Mouse (Mus musculus): Measurements from ENCODE around the gene Zfp316. TPM values are rescaled to one million over a fixed set of nuclear protein-coding genes. Genes with fewer than 3 reads are reported as not detected.

Zfp316 gene
- not detected in 2 replicates for total RNA-seq (2015; ENCODE audit: low replicate concordance)
- 0.28 and 0.51 TPM in 2 replicates for total RNA-seq (2017; ENCODE audit: low replicate concordance)

GRCm38 (mm10) chr5:143269363-143270150 is at the start of gene Zfp316:
TSS of gene Zfp316 (minus strand) at chr5:143270022.
- 0 out of 2 replicates have a peak, but pooled peaks have one; percentile 49 for ATAC-seq (replicated peaks; ENCODE audit: low FRiP score, poor library complexity, severe bottlenecking)

DNA sequence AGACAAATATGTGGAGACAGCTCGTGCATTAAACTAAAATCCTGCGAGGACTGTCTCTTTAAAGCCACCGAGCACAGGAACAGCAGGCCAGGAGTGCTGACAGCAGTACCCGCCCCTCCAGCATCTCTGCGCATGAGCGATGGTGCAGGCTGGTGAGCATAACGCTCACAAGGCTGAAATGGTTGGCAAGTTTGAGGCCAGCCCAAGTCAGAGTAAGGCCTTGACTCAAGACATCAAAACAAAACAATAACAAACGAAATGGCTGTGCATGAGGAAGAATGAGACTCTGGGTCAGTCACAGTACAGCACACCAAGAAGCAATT is 47.4 kb upstream of the Zfp316 start:
- ATAC-seq (replicated peaks; ENCODE audit: low FRiP score, poor library complexity, severe bottlenecking) = no peak

DNA sequence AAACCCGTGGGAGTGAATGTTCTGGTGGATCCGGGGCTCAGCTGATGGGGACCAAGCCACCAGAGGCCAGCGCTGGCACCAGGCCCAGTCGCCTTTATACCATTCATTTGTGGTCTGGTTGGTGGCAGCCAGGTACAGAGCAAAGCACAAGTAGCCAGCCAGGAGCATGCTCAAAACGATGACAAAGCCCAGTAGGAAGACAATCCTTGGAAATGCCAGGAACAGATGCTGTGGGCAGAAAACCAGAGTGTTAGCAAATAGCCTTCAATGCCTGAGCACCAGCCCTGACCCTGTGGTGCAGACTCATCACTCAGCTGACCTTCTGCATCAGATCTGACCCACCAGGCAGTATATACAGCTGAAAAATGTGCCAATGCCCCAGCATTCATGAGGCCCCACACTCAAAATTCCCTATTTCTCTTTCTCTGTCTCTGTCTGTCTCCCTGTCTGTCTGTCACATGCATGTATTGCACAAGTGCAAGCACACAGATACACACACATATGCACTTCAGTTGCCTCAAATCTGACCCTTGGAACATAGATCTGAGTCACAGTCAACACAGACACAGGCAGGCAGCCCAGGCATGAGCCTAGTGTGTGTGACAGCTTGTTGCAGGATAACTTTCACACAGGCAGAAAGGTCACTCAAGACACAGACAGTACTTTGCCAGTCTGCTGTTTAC is 46.9 kb upstream of the Zfp316 start:
- ATAC-seq (replicated peaks; ENCODE audit: low FRiP score, poor library complexity, severe bottlenecking) = no peak

GRCm38 (mm10) chr5:143315514-143315888 is 45.7 kb upstream of the Zfp316 start:
- no peak for ATAC-seq (replicated peaks; ENCODE audit: low FRiP score, poor library complexity, severe bottlenecking)

GRCm38 (mm10) chr5:143314730-143315513 is 45.1 kb upstream of the Zfp316 start, which contains the start of gene E130309D02Rik:
TSS of gene E130309D02Rik (minus strand) at chr5:143315360.
- peak; percentile 55 for ATAC-seq (replicated peaks; ENCODE audit: low FRiP score, poor library complexity, severe bottlenecking)

- peak; percentile 33; the same call in 1 of the 2 replicates for ATAC-seq (replicated peaks; ENCODE audit: low FRiP score, poor library complexity, severe bottlenecking)
Measured at GRCm38 (mm10) chr5:143314183-143314729, 44.4 kb upstream of the Zfp316 start.

DNA sequence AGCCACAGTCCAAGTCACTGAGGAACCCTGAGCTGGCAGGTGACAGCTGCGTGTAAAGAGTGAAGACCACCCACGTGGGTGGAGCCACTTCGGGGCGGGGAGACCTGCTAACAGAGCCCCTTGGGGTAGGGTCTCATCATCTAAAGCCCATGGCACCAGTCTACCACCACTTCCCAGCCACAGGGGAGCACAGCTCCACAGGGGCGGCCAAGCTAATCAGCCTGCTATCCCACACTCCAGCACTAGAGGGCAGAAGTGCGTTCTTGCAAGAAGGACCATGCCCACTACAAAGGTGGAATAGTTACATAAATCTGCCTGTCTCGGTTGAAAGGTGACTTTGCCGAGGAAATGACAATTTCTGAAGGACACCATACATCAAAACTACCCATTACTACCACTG is 42.1 kb upstream of the Zfp316 start:
- peak; percentile 61 for ATAC-seq (replicated peaks; ENCODE audit: low FRiP score, poor library complexity, severe bottlenecking)

GRCm38 (mm10) chr5:143309916-143310315 is 40.1 kb upstream of the Zfp316 start:
- no peak for ATAC-seq (replicated peaks; ENCODE audit: low FRiP score, poor library complexity, severe bottlenecking)

DNA sequence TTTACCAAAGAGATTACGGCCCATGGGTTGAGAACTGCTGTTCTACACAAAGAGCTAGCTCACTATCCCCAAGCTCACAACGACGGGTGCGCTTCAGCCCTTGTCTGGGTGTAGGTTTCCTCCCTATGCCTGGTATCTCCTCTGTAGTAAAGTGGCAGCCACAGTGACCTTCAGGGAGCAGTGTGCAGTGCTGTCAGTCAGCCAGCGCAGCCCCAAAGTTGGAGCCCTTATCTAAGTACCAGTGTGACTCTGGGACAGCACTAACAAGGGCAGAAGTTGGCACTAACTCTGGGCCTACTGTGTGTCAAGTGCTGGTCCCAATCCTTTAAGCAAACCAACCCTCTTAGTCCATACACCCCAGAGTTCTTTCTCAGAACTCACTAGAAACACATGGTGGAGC is 39.0 kb upstream of the Zfp316 start:
- no peak for ATAC-seq (replicated peaks; ENCODE audit: low FRiP score, poor library complexity, severe bottlenecking)

GRCm38 (mm10) chr5:143304251-143304650 is 34.4 kb upstream of the Zfp316 start:
- ATAC-seq (replicated peaks; ENCODE audit: low FRiP score, poor library complexity, severe bottlenecking) = no peak

DNA sequence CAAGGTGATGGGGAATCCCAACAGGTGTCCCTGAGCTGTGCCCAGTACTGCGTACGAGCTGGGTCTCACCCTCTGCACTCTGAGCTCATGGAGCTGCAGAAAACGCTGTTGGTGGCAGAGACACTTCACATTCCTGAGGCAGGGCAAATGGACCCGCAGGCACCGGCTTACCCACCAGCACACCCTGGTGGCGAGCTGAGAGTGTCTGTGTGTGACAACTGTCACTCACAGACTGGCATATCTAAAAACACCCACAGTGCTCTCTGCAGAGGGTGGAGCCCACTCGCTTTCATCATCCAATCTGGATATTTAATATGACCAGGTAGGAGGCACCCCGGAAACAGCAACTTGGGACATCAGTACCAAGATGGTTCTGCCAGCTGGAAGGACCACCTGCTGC is 31.5 kb upstream of the Zfp316 start:
- ATAC-seq (replicated peaks; ENCODE audit: low FRiP score, poor library complexity, severe bottlenecking) = no peak

DNA sequence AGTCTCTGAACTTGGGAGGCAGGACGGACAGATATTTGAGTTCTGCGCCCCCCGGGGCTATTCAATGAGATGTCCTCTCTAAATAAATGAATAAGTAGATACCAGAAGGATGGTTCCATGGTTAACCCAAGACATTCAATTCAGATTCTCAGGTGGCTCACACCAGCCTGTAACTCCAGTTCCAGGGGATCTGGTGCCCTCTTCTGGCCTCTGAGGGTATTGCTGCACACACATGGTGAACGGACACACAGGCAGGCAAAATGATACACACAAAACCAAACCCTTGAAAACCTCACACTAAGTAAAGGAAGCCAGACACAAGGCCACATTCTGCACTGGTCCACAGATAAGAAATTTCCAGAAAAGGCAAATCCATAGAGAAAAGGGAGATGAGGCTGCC is 29.9 kb upstream of the Zfp316 start:
- no peak for ATAC-seq (replicated peaks; ENCODE audit: low FRiP score, poor library complexity, severe bottlenecking)

DNA sequence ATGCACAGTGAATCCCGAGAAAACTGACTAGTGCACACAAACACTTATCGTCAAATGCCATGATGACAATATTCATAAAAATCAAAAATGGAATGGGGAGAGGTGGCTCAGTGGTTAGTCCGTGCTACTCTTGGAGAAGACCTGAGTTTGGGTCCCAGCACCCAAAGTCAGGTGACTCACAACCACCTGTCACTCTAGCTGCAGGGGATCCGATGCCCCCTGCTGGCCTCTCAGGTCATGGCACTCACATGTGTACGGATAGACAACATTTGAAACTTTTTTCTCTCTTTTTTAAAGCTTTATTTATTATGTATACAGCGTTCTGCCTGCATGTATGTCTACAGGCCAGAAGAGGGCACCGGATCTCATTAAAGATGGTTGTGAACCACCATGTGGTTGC is 28.6 kb upstream of the Zfp316 start:
- ATAC-seq (replicated peaks; ENCODE audit: low FRiP score, poor library complexity, severe bottlenecking) = no peak

- no peak for ATAC-seq (replicated peaks; ENCODE audit: low FRiP score, poor library complexity, severe bottlenecking)
Measured at GRCm38 (mm10) chr5:143297986-143298385, 28.2 kb upstream of the Zfp316 start.

DNA sequence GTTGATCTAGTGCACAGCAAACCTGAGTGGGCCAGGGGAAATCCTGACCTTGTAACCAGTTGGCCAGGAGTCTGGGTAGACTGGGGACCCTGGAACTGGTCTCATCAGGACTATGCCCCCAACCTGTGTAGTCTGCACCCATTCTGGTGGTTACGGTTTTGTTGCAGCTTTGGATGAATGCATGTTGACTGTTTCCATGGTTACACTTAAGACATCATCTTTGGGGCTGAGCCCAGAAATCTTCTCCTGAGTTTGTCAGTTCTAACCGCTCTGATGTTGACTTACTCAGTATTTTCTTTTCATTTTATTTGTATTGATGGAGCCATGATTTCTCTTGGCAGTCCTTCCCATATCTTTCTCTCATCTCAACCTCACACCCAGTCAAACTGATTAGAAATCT is 25.5 kb upstream of the Zfp316 start:
- ATAC-seq (replicated peaks; ENCODE audit: low FRiP score, poor library complexity, severe bottlenecking) = no peak

DNA sequence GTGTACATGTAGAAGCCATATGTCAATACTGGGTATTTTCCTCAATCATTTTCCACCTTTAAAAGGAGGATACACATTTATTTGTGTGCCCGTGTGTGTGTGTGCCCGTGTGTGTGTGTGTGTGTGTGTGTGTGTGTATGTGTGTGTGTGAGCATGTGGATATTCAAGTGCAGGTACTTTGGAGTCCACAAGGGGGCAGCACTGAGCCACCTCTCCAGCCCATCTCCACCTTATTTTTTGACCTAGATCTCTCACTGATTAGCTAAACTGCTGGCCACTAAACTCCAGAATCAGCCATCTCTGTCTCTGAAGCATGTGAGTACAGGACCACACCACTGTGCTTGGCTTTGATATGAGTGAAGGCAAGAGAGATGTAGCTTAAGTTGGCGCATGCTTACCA is 25.0 kb upstream of the Zfp316 start:
- no peak for ATAC-seq (replicated peaks; ENCODE audit: low FRiP score, poor library complexity, severe bottlenecking)

DNA sequence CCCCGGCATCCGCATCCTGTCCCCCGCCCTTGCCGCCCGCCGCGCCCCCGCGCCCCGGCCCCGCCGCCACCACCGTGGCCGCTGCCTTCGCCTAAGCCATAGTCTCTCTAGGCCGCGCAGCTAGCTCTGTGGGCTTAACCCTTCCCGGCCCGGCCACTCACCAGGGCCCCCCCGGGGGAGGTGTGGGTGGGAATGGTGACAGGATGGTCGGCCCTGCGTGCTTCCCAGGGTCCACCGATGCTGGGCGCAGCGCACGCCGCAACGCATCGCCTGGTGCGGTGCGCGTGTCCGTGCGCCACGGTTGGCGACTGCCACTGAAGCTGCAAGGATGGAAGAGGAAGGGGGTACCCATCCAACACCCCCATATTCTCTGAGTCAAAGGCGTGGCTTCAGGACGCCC is 23.6 kb upstream of the Zfp316 start, which contains the start of gene Zfp853:
Gene Zfp853 (minus strand): TSS at position 220 of the 400 bp plus-strand sequence.
- ATAC-seq (replicated peaks; ENCODE audit: low FRiP score, poor library complexity, severe bottlenecking) = no peak

- ATAC-seq (replicated peaks; ENCODE audit: low FRiP score, poor library complexity, severe bottlenecking) = no peak
Measured at GRCm38 (mm10) chr5:143292879-143293278, 23.1 kb upstream of the Zfp316 start.

- no peak for ATAC-seq (replicated peaks; ENCODE audit: low FRiP score, poor library complexity, severe bottlenecking)
Measured at GRCm38 (mm10) chr5:143289299-143289698, 19.5 kb upstream of the Zfp316 start.

GRCm38 (mm10) chr5:143288378-143288911 is 18.6 kb upstream of the Zfp316 start:
- no peak for ATAC-seq (replicated peaks; ENCODE audit: low FRiP score, poor library complexity, severe bottlenecking)

All from erythroblast, adult 5-6 weeks (primary cell).